Mouse (Mus musculus) c-Kit-positive CD71-positive TER-119-negative erythroid progenitor cells, embryonic 14.5 days (primary cell): ENCODE measurements around the gene Cdk4.

ENCODE experiments used
- DNase-seq: peaks from one replicate; pipeline ENCODE4 v3.0.0-alpha.2; 2013; ENCODE audit warnings: low read depth

Gene Cdk4

GRCm38 (mm10) chr10:127063239-127063872 is at the start of gene Cdk4:
Gene Cdk4, plus strand, starts transcription at chr10:127063534.
- DNase-seq, result peak; percentile 94

- no peak for DNase-seq
Measured at GRCm38 (mm10) chr10:127016488-127016887, 46.8 kb upstream of the Cdk4 start.

- DNase-seq, result no peak
Measured at GRCm38 (mm10) chr10:127017071-127017470, 46.3 kb upstream of the Cdk4 start.

GRCm38 (mm10) chr10:127018422-127018821 is 44.9 kb upstream of the Cdk4 start:
- DNase-seq, result no peak

- DNase-seq, result peak; percentile 91
Measured at GRCm38 (mm10) chr10:127030336-127031296, 32.7 kb upstream of the Cdk4 start, which contains the start of gene Tsfm. Gene Tsfm, minus strand, starts transcription at chr10:127030840.

- no peak for DNase-seq
Measured at GRCm38 (mm10) chr10:127033301-127033741, 30.0 kb upstream of the Cdk4 start.

GRCm38 (mm10) chr10:127036273-127036672 is 27.1 kb upstream of the Cdk4 start:
- no peak for DNase-seq

GRCm38 (mm10) chr10:127037641-127038040 is 25.7 kb upstream of the Cdk4 start:
- no peak for DNase-seq

GRCm38 (mm10) chr10:127040569-127041214 is 22.6 kb upstream of the Cdk4 start:
- no peak for DNase-seq

- no peak for DNase-seq
Measured at GRCm38 (mm10) chr10:127041274-127041766, 22.0 kb upstream of the Cdk4 start, which contains the start of the genes Mettl1 and Eef1akmt3. Gene Mettl1, plus strand, starts transcription at chr10:127041414. Gene Eef1akmt3, minus strand, starts transcription at chr10:127041513.

GRCm38 (mm10) chr10:127041774-127042338 is 21.5 kb upstream of the Cdk4 start:
- DNase-seq, result peak; percentile 75

- no peak for DNase-seq
Measured at GRCm38 (mm10) chr10:127042468-127043115, 20.7 kb upstream of the Cdk4 start.

- no peak for DNase-seq
Measured at GRCm38 (mm10) chr10:127043187-127043586, 20.1 kb upstream of the Cdk4 start.

- DNase-seq, result no peak
Measured at GRCm38 (mm10) chr10:127047954-127048353, 15.4 kb upstream of the Cdk4 start, which contains the start of gene Cyp27b1. Gene Cyp27b1, plus strand, starts transcription at chr10:127048250.

GRCm38 (mm10) chr10:127048608-127049394 is 14.5 kb upstream of the Cdk4 start:
- no peak for DNase-seq

GRCm38 (mm10) chr10:127049395-127050118 is 13.8 kb upstream of the Cdk4 start:
- DNase-seq, result no peak

- DNase-seq, result no peak
Measured at GRCm38 (mm10) chr10:127050119-127050474, 13.2 kb upstream of the Cdk4 start.

- no peak for DNase-seq
Measured at GRCm38 (mm10) chr10:127054646-127055045, 8.7 kb upstream of the Cdk4 start.

- DNase-seq, result no peak
Measured at GRCm38 (mm10) chr10:127055406-127055805, 7.9 kb upstream of the Cdk4 start.

- no peak for DNase-seq
Measured at GRCm38 (mm10) chr10:127056490-127056889, 6.8 kb upstream of the Cdk4 start.
